Comparison of ENCODE assay signal across 26 mouse cellular contexts in the genomic region with DNA sequence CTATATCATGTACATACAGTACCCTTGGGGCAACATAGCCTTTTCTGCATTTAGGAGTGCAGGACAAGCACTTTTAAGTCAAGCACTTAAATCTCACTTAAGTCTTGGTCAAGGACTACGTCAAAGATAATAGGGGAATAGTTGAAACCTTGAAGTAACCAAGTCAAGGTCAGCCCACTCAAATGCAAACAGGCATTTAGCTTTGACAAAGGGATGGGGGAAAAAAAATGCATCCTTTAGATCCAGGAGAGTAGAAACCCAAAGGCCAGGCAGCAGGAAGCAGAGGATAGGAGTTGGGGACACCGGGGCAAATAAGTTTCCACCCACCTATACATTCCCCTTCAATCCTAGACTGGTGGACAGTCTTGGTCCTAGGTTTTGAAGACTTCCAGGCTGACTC.
DNase-seq lines count a peak whose midpoint lies in the region; ATAC-seq lines count a peak whose summit lies in the region.
"Had no signal": no experiment of that assay in that cellular context is flagged by ENCODE, and none has a peak within 500 bp of the region (broad histone marks: within the 10 kb centered on the region; RNA-seq: fewer than 3 reads in every experiment).

No protein-coding gene starts in this region.

- ATAC-seq in megakaryocyte, adult 5-6 weeks (ENCODE audit: poor library complexity, severe bottlenecking), result no peak
- ATAC-seq: CD4-positive, CD25-positive, alpha-beta regulatory T cell, adult 4 months; forebrain, embryonic 14.5 days; forebrain, embryonic 16.5 days had no signal

- H3K36me3 ChIP-seq in megakaryocyte, embryonic 14.5 days (replicated peaks; ENCODE audit: low read length), result peaks cover 69% of the 10 kb centered on the region

- DNase-seq in ES-CJ7 (ENCODE audit: low read depth, low spot score) (peak; percentile 79), R1 (ENCODE audit: low read depth, low spot score) (peak; percentile 70)
- no peak for DNase-seq in B cell, adult 2 months
- DNase-seq in layer of hippocampus, postnatal 10 days (ENCODE audit: low spot score in 2 of 2), result no peak
- DNase-seq in layer of hippocampus, adult 8-10 months (ENCODE audit: low spot score in 2 of 2), result no peak
- DNase-seq: adrenal gland, adult 2 months; adrenal gland, postnatal 10 days; adrenal gland, postnatal 25 days; cerebellum, adult 11 months; cerebellum, adult 18-20 months; cerebellum, adult 8-10 months; cerebellum, adult 9-11 months; cerebellum, postnatal 14 days; cerebellum, postnatal 36 days; embryo, embryonic 11 days had no signal

- H3K27me3 ChIP-seq in megakaryocyte, embryonic 14.5 days (replicated peaks), result no peaks in the 10 kb centered on the region
- H3K27me3 ChIP-seq: CH12.LX; embryonic facial prominence, embryonic 13.5 days; embryonic facial prominence, embryonic 15.5 days; forebrain, embryonic 12.5 days had no signal

- peaks cover 26% of the 10 kb centered on the region for H3K9me3 ChIP-seq in megakaryocyte, embryonic 14.5 days
- H3K9me3 ChIP-seq: embryonic facial prominence, embryonic 13.5 days; embryonic facial prominence, embryonic 15.5 days; forebrain, embryonic 10.5 days; forebrain, embryonic 12.5 days had no signal

- H3K4me1 ChIP-seq in megakaryocyte, embryonic 14.5 days, result peaks cover 77% of the 10 kb centered on the region

- H3K4me3 ChIP-seq in megakaryocyte, embryonic 14.5 days (replicated peaks), result peak overlapping the region; percentile 34
- H3K4me3 ChIP-seq: embryonic facial prominence, embryonic 13.5 days; embryonic facial prominence, embryonic 15.5 days; erythroblast, embryonic 14.5 days; forebrain, embryonic 10.5 days; forebrain, embryonic 12.5 days had no signal

Comparison
In these comparisons a context has a peak if more than half of its experiments do, and no peak if none do; other contexts are left out.
1. DNase-seq: peak in ES-CJ7 (single experiment) and R1 (single experiment); none in B cell, adult 2 months (0 of 2), layer of hippocampus, postnatal 10 days (0 of 2) and layer of hippocampus, adult 8-10 months (0 of 2).